Mouse (Mus musculus): ENCODE measurements at regions not wholly inside any gene's neighbourhood (a gene's known extent, or its start where the extent isn't known, plus 50 kb on each side); places are given as distances from the start of the nearest gene placed in this dataset.

DNA sequence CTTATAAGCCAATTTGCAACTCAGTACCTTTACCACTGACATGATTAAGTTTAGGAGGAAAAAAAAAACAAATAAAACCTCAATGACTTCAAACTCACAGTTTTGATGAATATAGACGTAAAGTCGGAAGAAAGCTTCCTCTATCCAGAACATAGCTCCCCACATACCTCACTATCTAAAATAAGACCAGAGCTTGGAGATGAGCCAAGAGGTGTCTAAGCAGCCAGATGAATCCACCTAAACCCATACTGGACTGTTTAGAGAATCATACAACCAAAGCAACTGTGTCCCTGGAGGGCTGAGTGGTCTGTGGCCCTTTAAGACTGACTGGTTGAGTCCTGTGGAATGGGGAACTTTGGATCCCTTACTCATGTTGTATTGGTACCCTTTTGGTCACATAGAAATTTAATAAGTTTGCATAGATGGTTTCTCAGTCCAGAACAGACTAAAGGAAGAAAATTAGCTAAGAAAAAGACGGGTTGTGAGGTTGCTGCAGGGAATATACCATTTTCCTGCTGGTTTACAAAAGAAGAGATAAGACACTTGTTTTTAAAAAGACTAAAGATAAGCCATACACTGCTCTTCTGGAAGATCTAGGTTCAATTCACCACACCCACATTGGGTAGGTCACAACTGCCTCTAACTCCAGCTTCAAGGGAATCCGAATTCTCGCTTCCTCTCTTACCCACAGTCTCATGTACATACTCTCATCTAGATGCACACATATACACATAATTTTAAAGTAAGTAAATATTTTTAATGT, 127.6 kb downstream of the Zfp36l1 start:
- TF ChIP-seq CTCF (IDR thresholded peaks at IDR 0.05; ENCODE audit: low read depth, low read length) (no peak), POLR2A (IDR thresholded peaks at IDR 0.05; ENCODE audit: extremely low read depth, insufficient read depth, low read length) (no peak)
